Mouse (Mus musculus) CH12.LX (cell line): Measurements from ENCODE around the gene Tent4b. TPM values are rescaled to one million over a fixed set of nuclear protein-coding genes. Genes with fewer than 3 reads are reported as not detected.

Experiments used
- DNase-seq: peaks from one replicate; pipeline ENCODE4 v3.0.0-alpha.2; 2013; ENCODE audit errors: extremely low read depth
- H3K27ac ChIP-seq: 2 replicates; pipeline ENCODE4 v1.5.1; 2012; ENCODE audit warnings: low read depth, mild to moderate bottlenecking, control low read depth, moderate library complexity; ENCODE audit not compliant: insufficient read depth
- H3K27me3 ChIP-seq: replicated peaks from 2 replicates; pipeline ENCODE3; 2012; ENCODE audit warnings: inconsistent platforms
- H3K36me3 ChIP-seq, 2 experiments: replicated peaks in 1 of 2; 2 replicates each; pipeline versions ENCODE3 to v1.6.1; 2012; ENCODE audit warnings: inconsistent platforms in 1 of 2, low read length in 1 of 2, mild to moderate bottlenecking in 1 of 2, mixed read lengths in 1 of 2, moderate library complexity in 1 of 2; ENCODE audit not compliant: control insufficient read depth in 1 of 2, insufficient read depth in 1 of 2
- H3K4me1 ChIP-seq, 2 experiments: 2 replicates each; pipeline ENCODE4 v1.6.1; 2012; ENCODE audit warnings: inconsistent platforms in 1 of 2, moderate library complexity in 1 of 2; ENCODE audit not compliant: insufficient read depth in 2 of 2, control insufficient read depth in 1 of 2
- H3K4me2 ChIP-seq: 2 replicates; pipeline ENCODE4 v1.6.1; 2012; ENCODE audit warnings: low read depth, mild to moderate bottlenecking, control low read depth; ENCODE audit not compliant: poor library complexity, insufficient read depth, severe bottlenecking
- H3K4me3 ChIP-seq, 3 experiments: fragments of 150-350 bp in 1 of 3; sonication (generic) in 1 of 3; replicated peaks in 1 of 3; 2 replicates each; pipeline versions ENCODE3 to v1.5.1; 2011 to 2012; ENCODE audit warnings: low read depth in 2 of 3, low read length in 2 of 3, mild to moderate bottlenecking in 2 of 3, moderate library complexity in 2 of 3, control low read depth in 1 of 3, improper control_type of control experiment in 1 of 3, inconsistent platforms in 1 of 3, mixed read lengths in 1 of 3; ENCODE audit not compliant: poor library complexity in 1 of 3
- H3K79me2 ChIP-seq: replicated peaks from 2 replicates; pipeline ENCODE4 v1.6.1; 2012; ENCODE audit warnings: mild to moderate bottlenecking, moderate library complexity; ENCODE audit not compliant: control insufficient read depth, poor library complexity, insufficient read depth, severe bottlenecking; ENCODE audit errors: extremely low read depth
- H3K9ac ChIP-seq: 2 replicates; pipeline ENCODE4 v1.6.1; 2012; ENCODE audit warnings: low read depth, mild to moderate bottlenecking, control low read depth, moderate library complexity; ENCODE audit not compliant: insufficient read depth
- H3K9me3 ChIP-seq: replicated peaks from 2 replicates; pipeline ENCODE3; 2012; ENCODE audit warnings: low read length, inconsistent platforms, mixed read lengths
- BHLHE40 ChIP-seq: IDR thresholded peaks from 2 replicates; pipeline ENCODE4 v1.6.1; 2011; ENCODE audit warnings: mild to moderate bottlenecking, low read depth, low read length, improper control_type of control experiment
- CTCF ChIP-seq, 2 experiments: IDR thresholded peaks in 1 of 2; conservative IDR thresholded peaks in 1 of 2; 2 replicates each; pipeline ENCODE4 v1.5.1; 2011 to 2012; ENCODE audit warnings: low read depth in 2 of 2, low read length in 2 of 2, improper control_type of control experiment in 1 of 2, inconsistent platforms in 1 of 2, mild to moderate bottlenecking in 1 of 2, moderate library complexity in 1 of 2
- ELF1 ChIP-seq: IDR thresholded peaks from 2 replicates; pipeline ENCODE4 v1.6.1; 2014; ENCODE audit warnings: low read depth, mild to moderate bottlenecking, inconsistent platforms, low read length, improper control_type of control experiment
- EP300 ChIP-seq: IDR thresholded peaks from 2 replicates; pipeline ENCODE4 v1.6.1; 2011; ENCODE audit warnings: low read length, improper control_type of control experiment
- ETS1 ChIP-seq: conservative IDR thresholded peaks from 2 replicates; pipeline ENCODE4 v1.6.1; 2012; ENCODE audit warnings: low read depth, mild to moderate bottlenecking, inconsistent platforms, low read length, improper control_type of control experiment, moderate library complexity
- JUND ChIP-seq: conservative IDR thresholded peaks from 2 replicates; pipeline ENCODE4 v1.6.1; 2011; ENCODE audit warnings: low read depth, low read length, improper control_type of control experiment
- KAT2A ChIP-seq: IDR thresholded peaks from 2 replicates; pipeline ENCODE4 v1.6.1; 2012; ENCODE audit warnings: low read length, improper control_type of control experiment, inconsistent platforms; ENCODE audit not compliant: insufficient replicate concordance
- MAFK ChIP-seq: IDR thresholded peaks from 2 replicates; pipeline ENCODE4 v1.6.1; 2011; ENCODE audit warnings: low read length, improper control_type of control experiment; ENCODE audit not compliant: insufficient replicate concordance
- MAX ChIP-seq: IDR thresholded peaks from 2 replicates; pipeline ENCODE4 v1.6.1; 2011; ENCODE audit warnings: low read length, improper control_type of control experiment
- MYC ChIP-seq: IDR thresholded peaks from 2 replicates; pipeline ENCODE4 v1.6.1; 2011; ENCODE audit warnings: low read depth, mild to moderate bottlenecking, improper control_type of control experiment, low read length
- PAX5 ChIP-seq: IDR thresholded peaks from 2 replicates; pipeline ENCODE4 v1.6.1; 2012; ENCODE audit warnings: low read length, inconsistent platforms, mixed read lengths
- SIN3A ChIP-seq: IDR thresholded peaks from 2 replicates; pipeline ENCODE4 v1.6.1; 2012; ENCODE audit warnings: low read length, improper control_type of control experiment, inconsistent platforms
- UBTF ChIP-seq: IDR thresholded peaks from 2 replicates; pipeline ENCODE4 v1.6.1; 2012; ENCODE audit warnings: low read depth, mild to moderate bottlenecking, inconsistent platforms, low read length, improper control_type of control experiment, moderate library complexity
- ZC3H11A ChIP-seq: IDR thresholded peaks from 2 replicates; pipeline ENCODE4 v1.6.1; 2012; ENCODE audit warnings: low read depth, mild to moderate bottlenecking, inconsistent platforms, low read length, improper control_type of control experiment
- ZKSCAN1 ChIP-seq: IDR thresholded peaks from 2 replicates; pipeline ENCODE4 v1.6.1; 2012; ENCODE audit warnings: low read depth, inconsistent platforms, low read length, improper control_type of control experiment, borderline replicate concordance
- ZNF384 ChIP-seq: IDR thresholded peaks from 2 replicates; pipeline ENCODE4 v1.6.1; 2012; ENCODE audit warnings: low read depth, low read length, improper control_type of control experiment, inconsistent platforms
- dilution Hi-C: fragments of 300-500 bp; cut with MboI; formaldehyde crosslinking; loops from 2 replicates; pipeline ENCODE4 v1.14.3; 2020; ENCODE audit warnings: low sequenced_read_pairs; ENCODE audit not compliant: extremely low pct_unique_long_range_greater_than_20kb, extremely low pct_ligation_motif_present
- in situ Hi-C: fragments of 300-500 bp; cut with MboI; formaldehyde crosslinking; loops from 3 replicates; pipeline ENCODE4 v1.14.3; 2019; ENCODE audit warnings: low sequenced_read_pairs, low pct_ligation_motif_present, low pct_unique_long_range_greater_than_20kb, mixed read lengths
- polyA plus RNA-seq: library from polyadenylated mRNA; unstranded; fragments of >175 nt; gene quantifications from 2 replicates; pipeline ENCODE4 v1.2.1, GENCODE M21; 2012; ENCODE audit warnings: low read depth; ENCODE audit not compliant: insufficient read length
- total RNA-seq, 2 experiments: library from RNA; depleted of rRNA; stranded (reverse); fragments of 300-350 nt in 1 of 2; fragments of >200 nt in 1 of 2; gene quantifications; 2 replicates each; pipeline ENCODE4 v1.2.3; 2012 to 2014

The Tent4b gene
- total and polyA plus RNA-seq, 3 experiments: 20.1 to 37.8 (median 27.9) TPM

GRCm38 (mm10) chr8:88221353-88221752 is 22.3 kb downstream of the Tent4b start:
- TF ChIP-seq PAX5 (no peak), JUND (no peak), ZKSCAN1 (no peak), MAX (no peak), ZNF384 (no peak), ZC3H11A (no peak), KAT2A (no peak), ETS1 (no peak), MAFK (no peak), CTCF (conservative IDR thresholded peaks at IDR 0.05 in 1 of 2, IDR thresholded peaks at IDR 0.05 in 1 of 2; ENCODE audit: low read depth in 2 of 2, low read length in 2 of 2) (no peak), MYC (no peak), BHLHE40 (no peak), SIN3A (no peak)
- no peaks in the 10 kb centered on the region for H3K9me3 ChIP-seq
- no peaks in the 10 kb centered on the region for H3K27me3 ChIP-seq
- in situ Hi-C loops: no loop called here
- H3K27ac ChIP-seq: no peak overlapping the region
- H3K4me2 ChIP-seq: no peak overlapping the region
- DNase-seq: no peak
- dilution Hi-C loops: no loop called here
- H3K36me3 ChIP-seq: peaks cover 5 to 39% of the 10 kb centered on the region in 2 experiments
- H3K9ac ChIP-seq: no peak overlapping the region
- H3K79me2 ChIP-seq: peaks cover 14% of the 10 kb centered on the region
- peaks cover 0 to 19% of the 10 kb centered on the region in 2 experiments; a peak in 3 of 4 replicates for H3K4me1 ChIP-seq
- H3K4me3 ChIP-seq: no peak overlapping the region

- no peak overlapping the region for H3K27ac ChIP-seq
- no peak for DNase-seq
- no peak overlapping the region for H3K9ac ChIP-seq
- no peaks in the 10 kb centered on the region for H3K27me3 ChIP-seq
- H3K9me3 ChIP-seq: no peaks in the 10 kb centered on the region
- H3K4me3 ChIP-seq: no peak overlapping the region
- dilution Hi-C loops: no loop called here
- peaks cover 5 to 41% of the 10 kb centered on the region in 2 experiments; a peak in 3 of 4 replicates for H3K4me1 ChIP-seq
- in situ Hi-C loops: no loop called here
- H3K79me2 ChIP-seq: peaks cover 14% of the 10 kb centered on the region
- no peak overlapping the region for H3K4me2 ChIP-seq
- no peak for TF ChIP-seq ELF1
- no peak for TF ChIP-seq UBTF
- TF ChIP-seq ZKSCAN1: no peak
- no peak for TF ChIP-seq SIN3A
- TF ChIP-seq EP300: no peak
- no peak for TF ChIP-seq MYC
- H3K36me3 ChIP-seq: peaks cover 5 to 34% of the 10 kb centered on the region in 2 experiments
Measured at GRCm38 (mm10) chr8:88225358-88225757, 26.3 kb downstream of the Tent4b start.
